Mouse (Mus musculus) embryonic fibroblast, embryonic 13.5 days (primary cell): ENCODE data around the gene Wdr25.

Experiments used
- CTCF ChIP-seq: IDR thresholded peaks from 2 replicates; pipeline ENCODE4 v1.5.1; 2011; ENCODE audit warnings: mild to moderate bottlenecking, control low read depth, low read length, moderate library complexity, borderline replicate concordance; ENCODE audit not compliant: insufficient read depth
- POLR2A ChIP-seq: IDR thresholded peaks from 2 replicates; pipeline ENCODE4 v1.6.1; 2011; ENCODE audit warnings: low read depth, mild to moderate bottlenecking, control low read depth, low read length, moderate library complexity

- TF ChIP-seq CTCF, result no peak
- no peak for TF ChIP-seq POLR2A
Observed at GRCm38 (mm10) chr12:108993046-108993445, 99.6 kb downstream of the Wdr25 start.
